Mouse (Mus musculus) olfactory bulb, adult 2 months (tissue): Measurements from ENCODE around the gene Wfdc11.

ENCODE experiments used
- CTCF ChIP-seq: fragments of 200-500 bp; IDR thresholded peaks from 2 replicates; pipeline ENCODE4 v1.5.1; 2012; ENCODE audit warnings: low read depth, mild to moderate bottlenecking, low read length, moderate library complexity; ENCODE audit not compliant: insufficient read depth
- POLR2A ChIP-seq: fragments of 200-500 bp; IDR thresholded peaks from 2 replicates; pipeline ENCODE4 v1.6.1; 2012; ENCODE audit warnings: mild to moderate bottlenecking, low read depth, low read length, moderate library complexity; ENCODE audit not compliant: insufficient read depth

DNA sequence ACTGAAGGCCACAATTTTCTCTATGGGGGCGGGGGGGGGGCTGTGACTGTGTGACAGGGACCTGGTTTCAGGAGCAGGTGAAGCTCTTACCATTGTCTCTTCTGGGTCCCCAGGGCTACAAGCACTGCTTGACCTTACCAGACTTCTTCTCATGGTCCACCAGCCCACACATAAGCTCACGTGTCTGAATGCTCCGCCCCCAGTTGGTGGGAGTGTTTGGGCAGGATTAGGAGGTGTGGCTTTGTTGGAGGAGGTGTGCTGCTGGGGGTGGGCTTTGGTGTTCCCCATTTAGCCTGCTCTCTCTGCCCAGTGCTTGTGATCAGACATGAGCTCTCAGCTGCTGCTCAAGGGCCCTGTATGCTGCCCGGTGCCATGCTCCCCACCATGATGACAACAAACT lies 49.4 kb upstream of the Wfdc11 start:
- TF ChIP-seq POLR2A (no peak), CTCF (no peak)
